Mouse (Mus musculus) left cerebral cortex, adult 2 months (tissue): Measurements from ENCODE around the gene Pde4d. TPM values are rescaled to one million over a fixed set of nuclear protein-coding genes. Genes with fewer than 3 reads are reported as not detected.

Source experiments
- DNase-seq, 2 experiments: peaks; one replicate each; pipeline ENCODE4 v3.0.0; 2021 to 2022; ENCODE audit warnings: low spot score in 2 of 2, mixed read lengths in 1 of 2; ENCODE audit errors: extremely low spot score in 1 of 2
- H3K27ac ChIP-seq: fragments of 200-600 bp; 2 replicates; pipeline ENCODE4 v1.8.1; 2022
- H3K4me3 ChIP-seq: fragments of 200-600 bp; 2 replicates; pipeline ENCODE4 v1.8.1; 2022
- CTCF ChIP-seq: fragments of 200-600 bp; IDR thresholded peaks from 2 replicates; pipeline ENCODE4 v1.8.1; 2022; ENCODE audit warnings: antibody characterized with exemption, mild to moderate bottlenecking, moderate library complexity
- intact Hi-C: fragments of 180-260 bp; cut with DNase I; formaldehyde crosslinking; loops from one replicate; pipeline ENCODE4 v1.15.1; 2025
- total RNA-seq, 2 experiments: library from RNA; stranded (reverse); gene quantifications; 2 replicates each; pipeline ENCODE4 v1.2.3; 2021

Gene Pde4d
- total RNA-seq, 2 experiments from 2014 or later = 116 to 121 TPM

GRCm38 (mm10) chr13:109230335-109230987 lies 780.7 kb downstream of the Pde4d start:
- DNase-seq = no peak
- H3K27ac ChIP-seq = no peak overlapping the region
- no peak for TF ChIP-seq CTCF
- no peak overlapping the region for H3K4me3 ChIP-seq
- intact Hi-C loops = loop anchor here (5.0 to 10.0 kb wide), 3 partner anchors 214 to 674 kb away; no protein-coding TSS in a partner anchor

- no peak for TF ChIP-seq CTCF
- Histone ChIP-seq H3K27ac (no peak overlapping the region), H3K4me3 (no peak overlapping the region)
- no peak for DNase-seq
- intact Hi-C loops = loop anchor here (5.0 to 10.0 kb wide), 3 partner anchors 213 to 673 kb away; no protein-coding TSS in a partner anchor
Measured at GRCm38 (mm10) chr13:109231848-109232460, 782.2 kb downstream of the Pde4d start.

- no peak overlapping the region for H3K27ac ChIP-seq
- DNase-seq = no peak
- no peak overlapping the region for H3K4me3 ChIP-seq
- TF ChIP-seq CTCF = no peak
- intact Hi-C loops = loop anchor here (5.0 to 10.0 kb wide), 3 partner anchors 212 to 672 kb away; no protein-coding TSS in a partner anchor
Measured at GRCm38 (mm10) chr13:109232531-109232930, 782.8 kb downstream of the Pde4d start.

GRCm38 (mm10) chr13:109233911-109234613 lies 784.3 kb downstream of the Pde4d start:
- TF ChIP-seq CTCF = no peak
- Histone ChIP-seq H3K4me3 (no peak overlapping the region), H3K27ac (no peak overlapping the region)
- intact Hi-C loops = loop anchor here (5.0 to 10.0 kb wide), 3 partner anchors 211 to 671 kb away; no protein-coding TSS in a partner anchor
- no peak for DNase-seq

GRCm38 (mm10) chr13:109236047-109236446 lies 786.3 kb downstream of the Pde4d start:
- intact Hi-C loops = loop anchor here (10.0 kb wide), 2 partner anchors 209 to 669 kb away; no protein-coding TSS in a partner anchor
- Histone ChIP-seq H3K27ac (no peak overlapping the region), H3K4me3 (no peak overlapping the region)
- no peak for TF ChIP-seq CTCF
- DNase-seq = peak in 1 of 2 experiments; percentile 39

GRCm38 (mm10) chr13:109238670-109239069 lies 788.9 kb downstream of the Pde4d start:
- Histone ChIP-seq H3K4me3 (no peak overlapping the region), H3K27ac (no peak overlapping the region)
- intact Hi-C loops = loop anchor here (10.0 kb wide), 2 partner anchors 206 to 666 kb away; no protein-coding TSS in a partner anchor
- TF ChIP-seq CTCF = no peak
- DNase-seq = no peak

- intact Hi-C loops = loop anchor here (10.0 kb wide), 2 partner anchors 206 to 666 kb away; no protein-coding TSS in a partner anchor
- no peak overlapping the region for H3K4me3 ChIP-seq
- TF ChIP-seq CTCF = no peak
- DNase-seq = no peak
- H3K27ac ChIP-seq = no peak overlapping the region
Measured at GRCm38 (mm10) chr13:109239296-109239695, 789.5 kb downstream of the Pde4d start.

GRCm38 (mm10) chr13:109242456-109243050 lies 792.8 kb downstream of the Pde4d start:
- no peak overlapping the region for H3K27ac ChIP-seq
- no peak for DNase-seq
- no peak for TF ChIP-seq CTCF
- intact Hi-C loops = no loop called here
- no peak overlapping the region for H3K4me3 ChIP-seq

GRCm38 (mm10) chr13:109243160-109243559 lies 793.4 kb downstream of the Pde4d start:
- no peak overlapping the region for H3K4me3 ChIP-seq
- H3K27ac ChIP-seq = no peak overlapping the region
- intact Hi-C loops = no loop called here
- DNase-seq = no peak
- TF ChIP-seq CTCF = no peak

GRCm38 (mm10) chr13:109247061-109247460 lies 797.3 kb downstream of the Pde4d start:
- TF ChIP-seq CTCF = no peak
- no peak overlapping the region for H3K4me3 ChIP-seq
- intact Hi-C loops = no loop called here
- no peak for DNase-seq
- no peak overlapping the region for H3K27ac ChIP-seq

- Histone ChIP-seq H3K4me3 (no peak overlapping the region), H3K27ac (no peak overlapping the region)
- TF ChIP-seq CTCF = no peak
- intact Hi-C loops = no loop called here
- DNase-seq = no peak
Measured at GRCm38 (mm10) chr13:109249315-109249714, 799.6 kb downstream of the Pde4d start.
